Mouse (Mus musculus): ENCODE results near the gene Zc3h18. TPM values are rescaled to one million over a fixed set of nuclear protein-coding genes. Genes with fewer than 3 reads are reported as not detected.

Zc3h18 gene
- polyA plus RNA-seq, 1 experiment from 2014 or later: 30.6 TPM

GRCm38 (mm10) chr8:122462510-122462909 is 86.1 kb downstream of the Zc3h18 start:
- no peak overlapping the region for H3K4me3 ChIP-seq (replicated peaks)
- H3K9ac ChIP-seq (replicated peaks): no peak overlapping the region
- H3K9me3 ChIP-seq (replicated peaks): no peaks in the 10 kb centered on the region
- H3K4me1 ChIP-seq: peaks cover 17% of the 10 kb centered on the region
- H3K36me3 ChIP-seq: peaks cover 19% of the 10 kb centered on the region
- H3K27me3 ChIP-seq (replicated peaks): peaks cover 60% of the 10 kb centered on the region
- H3K27ac ChIP-seq (replicated peaks): no peak overlapping the region
- ATAC-seq (ENCODE audit: low FRiP score): no peak
- no peak overlapping the region for H3K4me2 ChIP-seq
- WGBS: 75% methylated on average over 8 of the region's 8 CpGs

- H3K4me3 ChIP-seq (replicated peaks): no peak overlapping the region
- peaks cover 26% of the 10 kb centered on the region for H3K36me3 ChIP-seq
- H3K27ac ChIP-seq (replicated peaks): no peak overlapping the region
- H3K27me3 ChIP-seq (replicated peaks): peaks cover 50% of the 10 kb centered on the region
- H3K9ac ChIP-seq (replicated peaks): no peak overlapping the region
- peaks cover 17% of the 10 kb centered on the region for H3K4me1 ChIP-seq
- 68% methylated on average over 12 of the region's 12 CpGs for WGBS
- no peak overlapping the region for H3K4me2 ChIP-seq
- no peaks in the 10 kb centered on the region for H3K9me3 ChIP-seq (replicated peaks)
- no peak for ATAC-seq (ENCODE audit: low FRiP score)
These were observed 87.5 kb downstream of the Zc3h18 start for GRCm38 (mm10) chr8:122463651-122464640.

GRCm38 (mm10) chr8:122464985-122465384 is 88.6 kb downstream of the Zc3h18 start:
- WGBS: 72% methylated on average over 7 of the region's 7 CpGs
- no peak for ATAC-seq (ENCODE audit: low FRiP score)

More at GRCm38 (mm10) chr8:122464985-122465384, 88.6 kb downstream of the Zc3h18 start:
- Histone ChIP-seq H3K4me3 (replicated peaks) (no peak overlapping the region), H3K9me3 (replicated peaks) (no peaks in the 10 kb centered on the region), H3K27ac (replicated peaks) (no peak overlapping the region), H3K4me1 (peaks cover 15% of the 10 kb centered on the region), H3K36me3 (peaks cover 33% of the 10 kb centered on the region), H3K4me2 (no peak overlapping the region), H3K9ac (replicated peaks) (no peak overlapping the region), H3K27me3 (replicated peaks) (peaks cover 40% of the 10 kb centered on the region)

Other genes starting within 250 kb of the Zc3h18 start
- 1.00 and 1.4 TPM in 2 replicates for gene Zfpm1, start 94.5 kb upstream of the Zc3h18 start, polyA plus RNA-seq (2015; fragmentation: Nextera tagmentation; extraction: Ambion mirVana)
- gene Trhr2, start 15.9 kb upstream of the Zc3h18 start, polyA plus RNA-seq (2015; fragmentation: Nextera tagmentation; extraction: Ambion mirVana): 0.12 TPM in 1 of 2 replicates, not detected in the other
- gene Il17c, start 45.4 kb downstream of the Zc3h18 start, polyA plus RNA-seq (2015; fragmentation: Nextera tagmentation; extraction: Ambion mirVana): not detected in 2 replicates
- gene Cyba, start 56.3 kb downstream of the Zc3h18 start, polyA plus RNA-seq (2015; fragmentation: Nextera tagmentation; extraction: Ambion mirVana): 46.0 and 94.9 TPM in 2 replicates
- 65.9 and 73.2 TPM in 2 replicates for gene Mvd, start 66.8 kb downstream of the Zc3h18 start, polyA plus RNA-seq (2015; fragmentation: Nextera tagmentation; extraction: Ambion mirVana)
- gene Snai3, start 84.1 kb downstream of the Zc3h18 start, polyA plus RNA-seq (2015; fragmentation: Nextera tagmentation; extraction: Ambion mirVana): 0.12 and 1.1 TPM in 2 replicates
- gene Rnf166, start 99.5 kb downstream of the Zc3h18 start, polyA plus RNA-seq (2015; fragmentation: Nextera tagmentation; extraction: Ambion mirVana): 34.9 and 36.8 TPM in 2 replicates
- gene Ctu2, start 99.5 kb downstream of the Zc3h18 start, polyA plus RNA-seq (2015; fragmentation: Nextera tagmentation; extraction: Ambion mirVana): 66.2 and 80.2 TPM in 2 replicates
- gene Piezo1, start 174.7 kb downstream of the Zc3h18 start, polyA plus RNA-seq (2015; fragmentation: Nextera tagmentation; extraction: Ambion mirVana): 2.1 and 5.1 TPM in 2 replicates
- 6.8 and 15.4 TPM in 2 replicates for gene Cdt1, start 191.4 kb downstream of the Zc3h18 start, polyA plus RNA-seq (2015; fragmentation: Nextera tagmentation; extraction: Ambion mirVana)
- gene Aprt, start 200.3 kb downstream of the Zc3h18 start, polyA plus RNA-seq (2015; fragmentation: Nextera tagmentation; extraction: Ambion mirVana): 189 and 207 TPM in 2 replicates
- gene Galns, start 234.9 kb downstream of the Zc3h18 start, polyA plus RNA-seq (2015; fragmentation: Nextera tagmentation; extraction: Ambion mirVana): 6.7 and 9.5 TPM in 2 replicates
- gene Trappc2l, start 235.0 kb downstream of the Zc3h18 start, polyA plus RNA-seq (2015; fragmentation: Nextera tagmentation; extraction: Ambion mirVana): 103 and 113 TPM in 2 replicates
- gene Pabpn1l, start 246.1 kb downstream of the Zc3h18 start, polyA plus RNA-seq (2015; fragmentation: Nextera tagmentation; extraction: Ambion mirVana): 0.14 TPM in 1 of 2 replicates, not detected in the other

Data from neural tube, embryonic 15.5 days (tissue).